Mouse (Mus musculus): Measurements from ENCODE around the gene Gm13124. TPM values are rescaled to one million over a fixed set of nuclear protein-coding genes. Genes with fewer than 3 reads are reported as not detected.
A peak's percentile ranks its signal among the peaks of the same experiment; 100 is the strongest.
"Not testable (repeated sequence)": the region's sequence is repeated elsewhere in the genome, so short reads cannot be mapped to it uniquely, and the experiment has no call there.

Gene Gm13124
- not detected in 2 replicates for polyA plus RNA-seq (2014; fragmentation: Nextera tagmentation; extraction: Ambion mirVana)

DNA sequence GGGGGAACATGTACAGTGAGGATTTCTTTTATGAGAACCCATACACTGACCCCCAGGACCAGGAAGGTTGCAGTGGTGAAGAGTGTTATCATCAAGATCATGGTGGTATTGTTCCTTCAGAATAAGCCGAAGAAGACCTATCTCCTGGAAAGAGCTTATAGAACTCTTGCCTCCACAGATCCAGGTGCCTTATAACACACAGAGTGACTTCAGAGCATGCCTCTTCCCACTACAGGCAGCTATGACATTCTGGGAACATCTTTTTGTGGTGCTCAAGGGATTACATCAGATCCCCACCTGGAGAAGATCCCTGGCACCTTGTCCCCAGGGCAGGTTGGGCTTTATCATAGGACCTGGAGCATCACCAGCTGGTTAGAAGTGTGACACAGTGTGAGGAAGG is at the start of gene Gm13124:
Gene Gm13124, minus strand, starts transcription at position 101 of the 400 bp plus-strand sequence.
- H3K9ac ChIP-seq (ENCODE audit: low read length), result no peak within 1 kb of the TSS
- no peak within 1 kb of the TSS for H3K27ac ChIP-seq (ENCODE audit: low read depth, low read length)
- ATAC-seq (no peak), DNase-seq (ENCODE audit: low spot score) (no peak)
- no peaks in the 10 kb centered on the region for H3K27me3 ChIP-seq (replicated peaks; ENCODE audit: control insufficient read depth, insufficient read depth, low read length)
- no peaks in the 10 kb centered on the region for H3K36me3 ChIP-seq (ENCODE audit: control insufficient read depth, insufficient read depth, low read length)
- WGBS, result 93% methylated on average over 1 of the region's 1 CpGs
- no peak within 1 kb of the TSS for H3K4me3 ChIP-seq (ENCODE audit: low read depth, low read length)
- peaks cover 21% of the 10 kb centered on the region for H3K9me3 ChIP-seq (replicated peaks; ENCODE audit: control insufficient read depth, low read length)
- no peaks in the 10 kb centered on the region for H3K4me1 ChIP-seq (ENCODE audit: control insufficient read depth, insufficient read depth, low read length)
- H3K4me2 ChIP-seq (ENCODE audit: low read length), result no peak within 1 kb of the TSS

DNA sequence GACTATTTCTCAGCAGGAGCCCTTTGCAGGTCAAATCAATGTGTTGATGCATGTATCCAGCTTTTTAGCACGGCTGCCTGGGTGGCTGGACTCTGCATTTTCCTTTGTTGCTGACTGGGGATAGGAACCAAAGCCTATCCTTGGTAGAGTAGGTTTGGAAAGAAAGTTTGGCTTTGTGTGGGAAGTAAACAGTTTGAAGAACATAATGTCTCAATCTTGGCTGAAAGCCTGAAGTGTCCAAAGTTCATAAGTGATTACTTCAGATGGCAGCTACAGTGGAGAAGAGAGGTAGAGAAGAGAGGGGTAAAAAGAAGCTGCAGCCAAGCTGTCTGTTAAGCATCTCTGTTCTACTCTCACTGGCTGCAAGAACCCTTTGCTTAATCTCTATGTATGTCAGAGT is 49.7 kb upstream of the Gm13124 start:
- no peak overlapping the region for H3K27ac ChIP-seq (ENCODE audit: low read depth, low read length)
- ATAC-seq (no peak), DNase-seq (ENCODE audit: low spot score) (no peak)
- peaks cover 26% of the 10 kb centered on the region for H3K9me3 ChIP-seq (replicated peaks; ENCODE audit: control insufficient read depth, low read length)
- WGBS, result 73% methylated on average over 1 of the region's 1 CpGs
- no peak overlapping the region for H3K4me2 ChIP-seq (ENCODE audit: low read length)
- H3K9ac ChIP-seq (ENCODE audit: low read length), result no peak overlapping the region
- H3K27me3 ChIP-seq (replicated peaks; ENCODE audit: control insufficient read depth, insufficient read depth, low read length), result no peaks in the 10 kb centered on the region
- no peaks in the 10 kb centered on the region for H3K4me1 ChIP-seq (ENCODE audit: control insufficient read depth, insufficient read depth, low read length)
- H3K4me3 ChIP-seq (ENCODE audit: low read depth, low read length), result no peak overlapping the region
- no peaks in the 10 kb centered on the region for H3K36me3 ChIP-seq (ENCODE audit: control insufficient read depth, insufficient read depth, low read length)

DNA sequence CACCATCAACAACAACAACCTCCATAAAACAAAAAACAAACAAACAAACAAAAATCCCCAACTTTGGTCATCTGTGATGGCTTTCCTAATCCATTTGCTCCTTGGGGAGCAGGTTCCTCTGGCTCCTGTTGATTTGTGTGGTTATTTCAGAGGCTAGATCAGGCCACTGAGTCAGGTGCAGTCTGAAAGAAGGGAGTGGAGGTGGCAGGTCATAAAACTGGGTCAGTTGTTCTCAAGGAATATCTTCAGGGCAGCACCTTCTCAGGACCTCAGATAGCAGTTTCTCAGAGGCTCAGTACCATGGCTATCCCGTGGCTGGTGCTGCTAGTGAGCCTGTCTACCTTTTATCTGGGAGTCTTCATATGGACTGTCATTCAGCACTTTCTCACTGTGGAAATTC is 48.5 kb upstream of the Gm13124 start, which contains the start of gene Aadacl4:
Gene Aadacl4, plus strand, starts transcription at position 301 of the 400 bp plus-strand sequence.
- ATAC-seq (no peak), DNase-seq (ENCODE audit: low spot score) (no peak)
- no peaks in the 10 kb centered on the region for H3K36me3 ChIP-seq (ENCODE audit: control insufficient read depth, insufficient read depth, low read length)
- no peaks in the 10 kb centered on the region for H3K27me3 ChIP-seq (replicated peaks; ENCODE audit: control insufficient read depth, insufficient read depth, low read length)
- H3K4me3 ChIP-seq (ENCODE audit: low read depth, low read length), result no peak within 1 kb of the TSS
- WGBS, result 42% methylated on average over 1 of the region's 1 CpGs
- no peaks in the 10 kb centered on the region for H3K4me1 ChIP-seq (ENCODE audit: control insufficient read depth, insufficient read depth, low read length)
- peaks cover 26% of the 10 kb centered on the region for H3K9me3 ChIP-seq (replicated peaks; ENCODE audit: control insufficient read depth, low read length)
- no peak within 1 kb of the TSS for H3K4me2 ChIP-seq (ENCODE audit: low read length)
- no peak within 1 kb of the TSS for H3K27ac ChIP-seq (ENCODE audit: low read depth, low read length)
- H3K9ac ChIP-seq (ENCODE audit: low read length), result no peak within 1 kb of the TSS

DNA sequence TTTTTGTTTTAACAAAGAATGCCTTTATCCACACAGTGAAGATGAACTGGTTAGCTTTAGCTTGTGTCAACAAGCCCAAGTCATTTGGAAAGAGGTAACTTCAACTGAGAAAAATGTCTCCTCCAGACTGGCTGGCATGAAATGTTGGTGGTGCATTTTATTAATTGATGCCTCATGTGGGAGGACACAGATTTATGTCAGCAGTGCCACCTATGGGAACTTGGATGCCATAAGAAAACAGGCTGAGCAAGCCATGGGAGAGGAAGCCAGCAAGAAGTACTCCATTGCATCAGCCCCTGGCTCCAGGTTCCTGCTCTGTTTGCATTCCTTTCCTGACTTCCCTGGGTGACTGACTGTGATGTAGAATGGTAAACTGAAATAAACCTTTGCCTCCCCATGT is 27.9 kb upstream of the Gm13124 start:
- no peak overlapping the region for H3K4me2 ChIP-seq (ENCODE audit: low read length)
- H3K9ac ChIP-seq (ENCODE audit: low read length), result no peak overlapping the region
- H3K36me3 ChIP-seq (ENCODE audit: control insufficient read depth, insufficient read depth, low read length), result no peaks in the 10 kb centered on the region
- no peaks in the 10 kb centered on the region for H3K4me1 ChIP-seq (ENCODE audit: control insufficient read depth, insufficient read depth, low read length)
- DNase-seq (ENCODE audit: low spot score) (no peak), ATAC-seq (no peak)
- H3K9me3 ChIP-seq (replicated peaks; ENCODE audit: control insufficient read depth, low read length), result peaks cover 14% of the 10 kb centered on the region
- H3K27ac ChIP-seq (ENCODE audit: low read depth, low read length), result no peak overlapping the region
- no peak overlapping the region for H3K4me3 ChIP-seq (ENCODE audit: low read depth, low read length)
- no peaks in the 10 kb centered on the region for H3K27me3 ChIP-seq (replicated peaks; ENCODE audit: control insufficient read depth, insufficient read depth, low read length)

DNA sequence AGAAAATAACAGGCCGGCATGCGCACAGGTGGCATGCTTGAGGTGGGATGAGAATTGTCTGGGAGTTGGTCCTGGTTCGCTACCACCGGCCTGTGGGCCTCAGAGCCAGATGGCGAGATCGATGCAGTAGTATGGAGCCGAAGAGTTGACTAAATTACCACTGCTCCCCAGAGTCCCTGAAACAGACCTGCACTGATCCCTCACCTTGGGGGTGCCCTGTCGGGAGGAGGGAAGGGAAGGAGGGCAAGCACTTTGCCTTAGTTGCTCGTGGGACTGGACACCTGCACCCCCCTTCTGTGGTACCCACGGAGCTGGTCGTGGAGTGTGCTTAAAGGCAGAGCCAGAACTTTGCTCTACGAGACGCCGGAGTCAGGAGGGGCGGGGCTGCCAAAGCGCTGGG is 21.3 kb upstream of the Gm13124 start:
- not testable (repeated sequence) for DNase-seq (ENCODE audit: low spot score); H3K4me3 ChIP-seq (ENCODE audit: low read depth, low read length); H3K27ac ChIP-seq (ENCODE audit: low read depth, low read length); H3K4me2 ChIP-seq (ENCODE audit: low read length); H3K4me1 ChIP-seq (ENCODE audit: control insufficient read depth, insufficient read depth, low read length); H3K36me3 ChIP-seq (ENCODE audit: control insufficient read depth, insufficient read depth, low read length); H3K27me3 ChIP-seq (replicated peaks; ENCODE audit: control insufficient read depth, insufficient read depth, low read length); H3K9ac ChIP-seq (ENCODE audit: low read length)
- peaks cover 24% of the 10 kb centered on the region for H3K9me3 ChIP-seq (replicated peaks; ENCODE audit: control insufficient read depth, low read length)
- 80% methylated on average over 12 of the region's 16 CpGs for WGBS
- 0 out of 2 replicates have a peak, but pooled peaks have one; percentile 46 for ATAC-seq

DNA sequence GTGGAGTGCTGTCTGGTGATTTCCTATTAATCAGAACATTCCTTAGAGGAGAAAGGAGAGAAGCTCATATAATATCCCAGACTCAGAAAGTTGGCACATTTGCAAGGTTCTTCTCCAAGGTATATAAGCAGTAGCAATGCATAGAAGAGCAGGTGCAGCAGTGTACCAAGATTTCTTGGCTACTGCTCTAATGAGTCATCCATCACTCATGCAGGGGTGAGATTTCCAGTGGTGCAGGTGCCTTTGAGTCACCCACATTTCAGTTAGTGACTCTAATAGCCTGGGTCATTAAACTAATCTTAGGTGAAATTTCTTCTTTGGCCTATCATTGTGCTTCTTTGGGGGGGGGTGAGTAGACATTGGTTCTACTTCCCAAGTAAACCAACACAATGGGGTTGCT is 2.8 kb upstream of the Gm13124 start:
- no peaks in the 10 kb centered on the region for H3K4me1 ChIP-seq (ENCODE audit: control insufficient read depth, insufficient read depth, low read length)
- no peak for ATAC-seq
- H3K9ac ChIP-seq (ENCODE audit: low read length), result no peak overlapping the region
- H3K4me2 ChIP-seq (ENCODE audit: low read length), result no peak overlapping the region
- H3K9me3 ChIP-seq (replicated peaks; ENCODE audit: control insufficient read depth, low read length), result peaks cover 13% of the 10 kb centered on the region; the same call in 1 of the 2 replicates
- no peak overlapping the region for H3K4me3 ChIP-seq (ENCODE audit: low read depth, low read length)
- H3K27ac ChIP-seq (ENCODE audit: low read depth, low read length), result no peak overlapping the region
- no peaks in the 10 kb centered on the region for H3K36me3 ChIP-seq (ENCODE audit: control insufficient read depth, insufficient read depth, low read length)
- DNase-seq (ENCODE audit: low spot score), result no peak
- H3K27me3 ChIP-seq (replicated peaks; ENCODE audit: control insufficient read depth, insufficient read depth, low read length), result no peaks in the 10 kb centered on the region

DNA sequence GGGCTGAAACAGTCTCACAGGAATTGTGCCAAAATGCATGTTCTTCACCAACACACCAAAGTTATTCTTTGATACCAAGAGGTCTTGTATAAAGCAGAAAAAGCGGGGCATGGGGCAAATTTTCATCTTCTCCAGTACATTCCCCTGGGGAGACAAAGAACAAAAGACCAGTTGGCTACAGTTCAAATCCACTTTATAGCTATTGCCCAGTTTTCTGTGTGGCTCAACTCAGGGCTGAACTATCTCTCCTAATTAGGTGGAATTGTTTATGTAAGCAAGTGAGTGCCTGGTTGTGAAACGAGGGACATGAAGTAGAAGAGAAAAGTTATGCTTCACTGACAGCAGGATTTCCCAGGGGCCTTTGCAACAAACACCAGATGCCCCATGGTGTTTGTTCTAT is 3.7 kb downstream of the Gm13124 start:
- no peaks in the 10 kb centered on the region for H3K27me3 ChIP-seq (replicated peaks; ENCODE audit: control insufficient read depth, insufficient read depth, low read length)
- no peaks in the 10 kb centered on the region for H3K36me3 ChIP-seq (ENCODE audit: control insufficient read depth, insufficient read depth, low read length)
- no peak overlapping the region for H3K27ac ChIP-seq (ENCODE audit: low read depth, low read length)
- H3K9me3 ChIP-seq (replicated peaks; ENCODE audit: control insufficient read depth, low read length), result peaks cover 29% of the 10 kb centered on the region
- 72% methylated on average over 2 of the region's 2 CpGs for WGBS
- H3K9ac ChIP-seq (ENCODE audit: low read length), result no peak overlapping the region
- no peak overlapping the region for H3K4me2 ChIP-seq (ENCODE audit: low read length)
- DNase-seq (ENCODE audit: low spot score), result no peak
- H3K4me3 ChIP-seq (ENCODE audit: low read depth, low read length), result no peak overlapping the region
- no peaks in the 10 kb centered on the region for H3K4me1 ChIP-seq (ENCODE audit: control insufficient read depth, insufficient read depth, low read length)
- no peak for ATAC-seq

DNA sequence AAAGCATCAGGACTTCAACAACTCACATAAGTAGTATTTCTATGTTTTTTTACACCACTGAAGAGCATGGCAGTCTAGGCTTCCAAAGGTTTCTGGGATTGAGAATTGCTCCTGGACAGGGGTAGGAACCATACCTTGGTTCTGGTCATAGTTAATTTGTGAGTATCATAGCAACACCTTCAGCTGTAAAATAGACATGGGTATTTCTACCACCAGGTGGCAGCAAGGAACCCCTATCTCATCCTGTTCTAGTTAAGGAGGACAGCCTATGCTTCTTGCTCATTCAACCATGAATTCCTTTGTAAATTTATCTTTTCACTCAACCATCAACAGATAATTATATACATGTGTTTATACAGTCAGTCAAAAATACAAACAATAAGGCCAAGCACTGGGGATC is 5.1 kb downstream of the Gm13124 start:
- H3K4me3 ChIP-seq (ENCODE audit: low read depth, low read length), result no peak overlapping the region
- H3K9ac ChIP-seq (ENCODE audit: low read length), result no peak overlapping the region
- ATAC-seq, result no peak
- H3K36me3 ChIP-seq (ENCODE audit: control insufficient read depth, insufficient read depth, low read length), result no peaks in the 10 kb centered on the region
- no peak for DNase-seq (ENCODE audit: low spot score)
- peaks cover 35% of the 10 kb centered on the region for H3K9me3 ChIP-seq (replicated peaks; ENCODE audit: control insufficient read depth, low read length)
- no peak overlapping the region for H3K4me2 ChIP-seq (ENCODE audit: low read length)
- no peaks in the 10 kb centered on the region for H3K27me3 ChIP-seq (replicated peaks; ENCODE audit: control insufficient read depth, insufficient read depth, low read length)
- H3K27ac ChIP-seq (ENCODE audit: low read depth, low read length), result no peak overlapping the region
- H3K4me1 ChIP-seq (ENCODE audit: control insufficient read depth, insufficient read depth, low read length), result no peaks in the 10 kb centered on the region

DNA sequence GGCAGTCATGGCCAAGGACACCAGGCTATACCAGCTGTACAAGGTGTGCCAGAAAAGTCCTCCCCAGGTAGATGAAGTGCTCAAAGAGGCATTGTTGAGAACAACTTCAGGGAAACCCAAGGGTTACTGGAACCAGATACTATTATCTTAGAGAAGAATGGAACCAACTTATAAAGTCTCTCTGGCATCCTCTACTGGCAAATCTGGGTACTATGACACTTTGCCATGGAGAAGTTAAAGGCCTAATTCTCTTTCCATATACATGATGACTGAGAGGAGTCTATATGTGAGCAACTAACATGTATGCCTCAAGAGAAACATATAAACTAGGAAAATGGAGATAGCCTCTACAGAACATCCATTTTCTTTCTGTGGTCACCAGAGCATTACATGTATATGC is 13.8 kb downstream of the Gm13124 start:
- DNase-seq (ENCODE audit: low spot score) (no peak), ATAC-seq (no peak)
- Histone ChIP-seq H3K9ac (ENCODE audit: low read length) (no peak overlapping the region), H3K4me1 (ENCODE audit: control insufficient read depth, insufficient read depth, low read length) (no peaks in the 10 kb centered on the region), H3K4me3 (ENCODE audit: low read depth, low read length) (no peak overlapping the region), H3K9me3 (replicated peaks; ENCODE audit: control insufficient read depth, low read length) (peaks cover 46% of the 10 kb centered on the region), H3K36me3 (ENCODE audit: control insufficient read depth, insufficient read depth, low read length) (no peaks in the 10 kb centered on the region), H3K27me3 (replicated peaks; ENCODE audit: control insufficient read depth, insufficient read depth, low read length) (no peaks in the 10 kb centered on the region), H3K4me2 (ENCODE audit: low read length) (no peak overlapping the region), H3K27ac (ENCODE audit: low read depth, low read length) (no peak overlapping the region)
